Mouse (Mus musculus) forebrain, embryonic 12.5 days (tissue): ENCODE measurements at regions not wholly inside any gene's neighbourhood (a gene's known extent, or its start where the extent isn't known, plus 50 kb on each side); places are given as distances from the start of the nearest gene placed in this dataset.
A peak's percentile ranks its signal among the peaks of the same experiment; 100 is the strongest.

Source experiments
- ATAC-seq: fragments of 200-750 bp; cut with Nextera tagmentation; 2 replicates; pipeline ENCODE4 v1.8.0; 2017; ENCODE audit warnings: moderate TSS enrichment; ENCODE audit not compliant: low FRiP score
- H3K27ac ChIP-seq: fragments of 300-500 bp; sonication (generic); 2 replicates; pipeline ENCODE4 v1.5.1; 2016; ENCODE audit warnings: mild to moderate bottlenecking
- H3K27me3 ChIP-seq: fragments of 300-500 bp; sonication (generic); 2 replicates; pipeline ENCODE4 v1.6.1; 2016; ENCODE audit warnings: mild to moderate bottlenecking
- H3K36me3 ChIP-seq: fragments of 300-500 bp; sonication (generic); replicated peaks from 2 replicates; pipeline ENCODE4 v1.6.1; 2016; ENCODE audit warnings: mild to moderate bottlenecking
- H3K4me1 ChIP-seq: fragments of 300-500 bp; sonication (generic); 2 replicates; pipeline ENCODE4 v1.6.1; 2016
- H3K4me2 ChIP-seq: fragments of 300-500 bp; sonication (generic); 2 replicates; pipeline ENCODE4 v1.6.1; 2016; ENCODE audit warnings: mild to moderate bottlenecking, moderate library complexity
- H3K4me3 ChIP-seq: fragments of 300-500 bp; sonication (generic); replicated peaks from 2 replicates; pipeline ENCODE4 v1.5.1; 2016; ENCODE audit warnings: mild to moderate bottlenecking
- H3K9ac ChIP-seq: fragments of 300-500 bp; sonication (generic); 2 replicates; pipeline ENCODE4 v1.6.1; 2016; ENCODE audit warnings: mild to moderate bottlenecking
- H3K9me3 ChIP-seq: fragments of 300-500 bp; sonication (generic); 2 replicates; pipeline ENCODE4 v1.6.1; 2016
- WGBS: fragments of 180-500 bp; shearing (Covaris S2); methylation state at CpG from one replicate; pipeline ENCODE4 v1.1.7; 2016; 5-methylcytosine and 5-hydroxymethylcytosine counted together

DNA sequence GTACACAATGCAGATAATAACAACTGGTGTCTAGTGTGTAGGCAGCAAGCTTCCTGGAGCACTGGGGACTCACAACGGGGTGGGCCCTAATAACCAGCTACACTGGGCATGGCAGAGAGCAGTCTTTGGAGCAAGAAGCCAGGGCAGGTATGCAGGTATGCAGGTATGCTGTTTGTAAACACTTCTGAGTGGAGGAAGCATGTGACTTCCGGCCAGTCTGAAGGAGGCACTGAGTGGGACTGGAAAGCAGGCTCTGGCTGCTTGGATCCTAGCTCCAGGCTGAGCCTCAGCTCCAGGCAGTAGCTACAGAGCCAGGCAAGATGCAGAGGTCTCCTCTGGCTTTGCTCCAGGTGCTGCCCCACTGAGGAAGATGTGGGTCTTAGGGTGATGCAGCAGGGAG is 129.9 kb downstream of the 2410131K14Rik start:
- H3K4me2 ChIP-seq, result no peak overlapping the region
- WGBS, result 48% methylated on average over 2 of the region's 2 CpGs
- no peak overlapping the region for H3K27ac ChIP-seq
- no peak overlapping the region for H3K4me3 ChIP-seq
- H3K36me3 ChIP-seq, result no peaks in the 10 kb centered on the region
- H3K9me3 ChIP-seq, result no peaks in the 10 kb centered on the region
- peaks cover 56% of the 10 kb centered on the region for H3K27me3 ChIP-seq
- no peak for ATAC-seq
- peaks cover 24% of the 10 kb centered on the region for H3K4me1 ChIP-seq
- H3K9ac ChIP-seq, result no peak overlapping the region

DNA sequence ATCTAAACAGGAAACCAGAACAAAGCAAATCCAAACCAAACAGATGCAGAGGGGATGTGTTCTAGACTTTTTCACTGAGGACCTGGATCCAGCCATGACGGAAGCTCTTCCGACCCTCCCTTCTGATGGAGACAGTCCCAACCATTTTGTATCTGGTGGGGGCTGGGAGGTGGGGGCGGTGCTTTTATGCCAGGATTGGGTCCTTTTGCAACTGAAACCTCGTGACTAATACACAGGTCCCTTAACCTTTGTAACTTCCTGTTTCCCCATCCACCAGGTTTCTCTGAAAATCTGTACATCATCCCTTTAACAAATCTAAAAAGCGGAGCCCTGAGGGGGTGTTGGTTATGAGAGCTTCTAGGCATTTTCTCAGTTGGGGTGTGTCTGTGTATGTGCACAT is 130.9 kb downstream of the 2410131K14Rik start:
- H3K9me3 ChIP-seq, result no peaks in the 10 kb centered on the region
- no peaks in the 10 kb centered on the region for H3K36me3 ChIP-seq
- ATAC-seq, result no peak
- H3K27ac ChIP-seq, result no peak overlapping the region
- H3K27me3 ChIP-seq, result peaks cover 60% of the 10 kb centered on the region
- WGBS, result 76% methylated on average over 5 of the region's 5 CpGs
- H3K4me2 ChIP-seq, result no peak overlapping the region
- H3K4me1 ChIP-seq, result peaks cover 32% of the 10 kb centered on the region
- H3K4me3 ChIP-seq, result no peak overlapping the region
- H3K9ac ChIP-seq, result no peak overlapping the region

DNA sequence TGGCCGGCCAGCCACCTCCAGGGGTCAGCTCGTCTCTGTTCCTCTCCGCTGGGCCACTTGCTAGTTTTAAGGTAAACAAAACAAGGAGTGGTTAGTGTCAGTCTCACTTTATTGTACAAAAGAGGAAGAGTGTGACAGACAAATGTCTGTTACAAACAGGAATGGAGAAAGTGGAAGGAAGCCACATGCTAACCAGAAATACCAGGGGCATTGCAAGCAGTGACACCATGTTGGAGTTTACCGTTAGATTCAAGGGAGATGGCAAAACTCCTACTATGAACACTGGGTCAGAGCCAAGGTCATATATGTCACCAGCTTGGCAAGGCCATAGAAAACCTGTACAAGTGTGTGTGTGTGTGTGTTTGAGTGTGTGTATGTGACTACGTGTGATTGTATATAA is 131.5 kb downstream of the 2410131K14Rik start:
- Histone ChIP-seq H3K4me1 (peaks cover 36% of the 10 kb centered on the region), H3K9me3 (no peaks in the 10 kb centered on the region), H3K27me3 (peaks cover 60% of the 10 kb centered on the region)

DNA sequence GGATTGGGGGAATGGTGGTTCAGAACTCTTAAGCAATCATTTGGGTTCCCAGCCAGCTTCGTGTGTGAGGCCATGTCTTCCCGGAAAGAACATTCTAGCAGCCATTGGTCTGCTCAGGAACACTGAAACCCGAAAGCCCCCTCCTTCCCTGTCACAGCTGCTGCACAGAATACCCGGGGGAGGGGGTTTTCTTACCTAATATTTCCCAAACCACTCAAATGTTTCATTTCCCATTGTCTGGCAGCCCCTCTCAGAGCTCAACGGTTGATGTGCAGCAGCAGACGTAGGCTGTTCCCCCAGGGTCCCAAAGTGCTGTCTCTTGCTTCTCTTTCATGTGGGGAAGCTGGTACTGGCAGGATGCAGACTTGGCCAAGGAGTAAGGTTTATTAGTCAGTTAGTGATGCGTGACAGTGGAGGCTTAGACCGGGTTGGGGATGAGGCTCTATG is 132.4 kb downstream of the 2410131K14Rik start:
- H3K27me3 ChIP-seq, result peaks cover 61% of the 10 kb centered on the region
- H3K9me3 ChIP-seq, result no peaks in the 10 kb centered on the region
- H3K4me2 ChIP-seq, result no peak overlapping the region
- H3K27ac ChIP-seq, result no peak overlapping the region
- no peak overlapping the region for H3K4me3 ChIP-seq
- H3K36me3 ChIP-seq, result no peaks in the 10 kb centered on the region
- H3K9ac ChIP-seq, result no peak overlapping the region
- 64% methylated on average over 8 of the region's 8 CpGs for WGBS
- H3K4me1 ChIP-seq, result peaks cover 39% of the 10 kb centered on the region
- ATAC-seq, result no peak

More for the DNA sequence above, 131.5 kb downstream of the 2410131K14Rik start:
- no peak overlapping the region for H3K4me3 ChIP-seq
- no peak overlapping the region for H3K4me2 ChIP-seq
- no peak overlapping the region for H3K9ac ChIP-seq
- no peaks in the 10 kb centered on the region for H3K36me3 ChIP-seq
- no peak overlapping the region for H3K27ac ChIP-seq
- ATAC-seq, result no peak
- WGBS, result 72% methylated on average over 5 of the region's 5 CpGs

DNA sequence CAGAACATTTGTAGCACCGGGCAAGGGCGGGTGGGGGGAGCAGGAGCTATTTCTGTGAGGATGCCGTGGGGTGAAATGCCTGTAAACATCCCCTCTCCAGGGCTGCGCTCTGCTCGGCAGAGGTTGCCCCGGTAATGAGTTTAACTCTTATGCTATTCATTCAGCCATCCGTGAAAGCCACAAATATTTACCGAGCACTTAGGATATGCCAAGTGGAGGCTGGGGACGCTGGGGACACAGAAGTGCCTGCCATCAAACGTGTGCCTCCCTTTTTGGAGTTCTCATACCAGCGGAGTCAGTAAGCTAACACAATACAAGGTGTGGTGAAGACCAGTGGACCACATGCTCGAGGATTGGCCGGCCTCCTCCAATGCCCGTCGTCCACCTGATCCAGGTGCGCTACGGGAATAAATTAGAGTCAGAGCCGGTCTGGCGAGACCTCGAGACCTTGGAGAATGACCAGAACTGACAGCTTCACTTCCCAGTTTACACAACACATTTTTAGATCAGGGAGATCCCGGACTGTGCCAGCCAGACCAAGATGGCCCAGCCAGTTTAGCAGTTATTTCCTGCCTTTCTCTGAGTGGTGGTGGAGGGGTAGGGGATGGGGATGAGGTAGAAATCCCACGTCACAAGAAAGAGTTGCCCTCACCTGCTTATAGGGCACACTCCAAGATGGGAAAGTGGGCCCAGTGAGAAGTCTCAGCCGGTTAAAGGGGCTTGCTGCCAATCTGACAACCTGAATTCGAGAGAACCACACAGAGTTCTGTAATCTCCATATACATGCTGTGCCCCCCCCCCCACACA is 134.4 kb downstream of the 2410131K14Rik start:
- Histone ChIP-seq H3K27ac (no peak overlapping the region), H3K36me3 (no peaks in the 10 kb centered on the region), H3K4me1 (peaks cover 26% of the 10 kb centered on the region), H3K9ac (no peak overlapping the region), H3K27me3 (peaks cover 63% of the 10 kb centered on the region), H3K4me3 (no peak overlapping the region), H3K9me3 (no peaks in the 10 kb centered on the region), H3K4me2 (no peak overlapping the region)
- 36% methylated on average over 24 of the region's 24 CpGs for WGBS
- no peak for ATAC-seq

DNA sequence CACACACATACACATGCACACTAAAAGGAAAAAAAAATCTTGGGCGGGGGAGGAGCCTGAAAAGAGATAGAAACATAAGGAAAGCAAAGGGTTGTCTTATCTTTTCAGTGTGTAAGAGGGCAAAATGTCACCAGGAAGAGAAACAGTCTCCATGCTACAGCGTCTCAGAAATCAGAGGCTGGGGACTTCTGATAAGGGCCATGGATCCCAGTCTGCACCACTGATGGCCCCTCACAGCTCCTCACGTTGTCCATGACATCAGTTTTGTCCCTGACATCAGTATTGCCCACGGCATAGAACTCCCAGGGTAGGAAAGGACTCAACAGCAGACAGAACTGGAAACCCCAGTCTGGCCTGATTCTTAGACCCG is 135.0 kb downstream of the 2410131K14Rik start:
- Histone ChIP-seq H3K4me1 (peaks cover 25% of the 10 kb centered on the region), H3K4me2 (peak overlapping the region; percentile 83), H3K36me3 (no peaks in the 10 kb centered on the region), H3K27ac (peak overlapping the region; percentile 73; the same call in 1 of the 2 replicates), H3K9me3 (no peaks in the 10 kb centered on the region), H3K27me3 (peaks cover 57% of the 10 kb centered on the region), H3K4me3 (peak overlapping the region; percentile 45; the same call in 1 of the 2 replicates), H3K9ac (no peak overlapping the region)
- WGBS, result 23% methylated on average over 5 of the region's 5 CpGs
- peak; percentile 10; the same call in 1 of the 2 replicates for ATAC-seq

DNA sequence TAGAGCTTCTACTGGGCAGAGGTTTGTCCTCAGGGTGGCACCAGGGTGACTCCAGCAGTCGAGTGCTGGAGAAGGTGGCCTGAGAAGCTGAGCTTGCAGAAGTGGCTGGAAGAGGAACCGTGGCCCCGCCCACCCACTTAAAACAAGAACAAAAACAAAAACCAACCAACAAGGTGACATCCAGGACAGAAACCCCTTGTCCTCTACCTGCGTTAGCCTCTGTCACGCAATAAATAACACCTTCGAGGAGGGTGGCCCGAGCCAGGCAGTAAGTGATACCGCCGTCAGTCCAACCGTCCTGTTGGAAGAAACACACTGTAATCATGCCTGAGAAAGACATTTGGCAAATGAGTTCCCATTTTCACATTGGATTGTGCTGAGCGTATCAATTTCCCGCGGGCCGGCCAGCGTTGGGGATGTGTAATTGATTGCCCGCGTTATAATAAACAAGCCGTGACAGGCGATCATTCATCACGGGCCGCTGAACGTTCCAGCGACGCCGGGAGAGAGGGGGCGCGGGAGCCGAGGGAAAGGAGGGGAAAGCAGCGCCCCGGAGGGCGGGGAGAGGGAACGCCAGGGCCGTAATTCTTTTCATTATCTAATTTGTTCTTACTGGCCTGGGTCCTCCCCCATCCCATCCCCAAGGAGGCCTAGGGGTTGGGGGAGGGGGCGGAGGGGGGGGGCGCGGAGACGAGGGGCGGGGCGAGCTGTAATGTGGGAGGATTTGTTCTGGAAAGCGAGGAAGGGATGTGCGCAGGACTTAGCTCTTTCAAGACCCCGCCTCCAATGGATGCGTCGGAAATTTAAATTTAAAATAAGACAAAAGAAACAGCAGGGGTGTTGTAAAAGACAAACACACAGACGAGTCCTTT is 135.6 kb downstream of the 2410131K14Rik start:
- Histone ChIP-seq H3K27me3 (peaks cover 51% of the 10 kb centered on the region), H3K9ac (peak overlapping the region; percentile 55), H3K4me2 (peak overlapping the region; percentile 83), H3K4me1 (peaks cover 25% of the 10 kb centered on the region), H3K27ac (peak overlapping the region; percentile 73), H3K4me3 (peak overlapping the region; percentile 45), H3K36me3 (no peaks in the 10 kb centered on the region), H3K9me3 (no peaks in the 10 kb centered on the region)
- WGBS, result 1% methylated on average over 44 of the region's 45 CpGs
- ATAC-seq, result peak; percentile 75

DNA sequence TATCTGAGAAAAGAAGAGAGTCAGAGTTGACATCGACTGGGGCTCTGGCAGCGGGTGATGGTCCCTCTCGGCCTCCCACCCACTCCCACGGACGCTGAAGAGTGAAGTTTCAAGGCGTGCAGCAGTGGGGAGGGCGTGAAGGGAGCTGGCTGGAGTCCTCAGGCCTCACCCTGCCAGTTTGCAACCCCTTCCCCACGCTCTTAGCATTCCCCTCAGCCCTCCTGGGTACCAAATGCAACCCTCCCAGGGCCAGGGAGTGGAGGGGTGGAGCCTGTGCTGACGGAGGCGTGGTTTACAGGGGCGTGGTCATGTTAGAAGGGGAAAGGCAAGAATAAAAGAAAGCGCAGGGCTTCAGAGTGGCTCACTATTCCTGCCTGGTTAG is 136.3 kb downstream of the 2410131K14Rik start:
- Histone ChIP-seq H3K27ac (peak overlapping the region; percentile 73), H3K27me3 (peaks cover 47% of the 10 kb centered on the region), H3K36me3 (no peaks in the 10 kb centered on the region), H3K4me3 (peak overlapping the region; percentile 45), H3K9me3 (no peaks in the 10 kb centered on the region), H3K4me1 (peaks cover 25% of the 10 kb centered on the region), H3K9ac (peak overlapping the region; percentile 55), H3K4me2 (peak overlapping the region; percentile 83)
- WGBS, result under 1% methylated on average over 12 of the region's 12 CpGs
- ATAC-seq, result peak; percentile 74

DNA sequence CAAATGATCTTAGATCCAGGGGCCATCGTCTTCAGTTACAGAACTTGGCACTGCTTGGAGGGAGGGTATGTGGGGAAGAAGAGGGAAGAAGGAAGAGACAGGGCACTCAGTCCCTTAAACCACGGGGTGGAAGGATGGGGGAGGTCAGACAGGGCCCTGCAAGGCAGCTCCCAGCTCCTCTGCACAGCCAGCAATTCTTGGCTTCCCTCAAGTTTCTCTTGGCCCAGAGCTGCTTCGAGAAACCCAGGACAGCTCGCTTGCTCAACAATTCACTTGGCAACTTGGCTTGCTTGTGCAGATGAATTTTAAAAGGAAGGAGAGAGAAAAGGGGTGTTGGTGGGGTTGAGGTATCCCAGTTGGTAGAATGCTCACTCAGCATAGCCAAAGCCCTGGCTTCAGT is 141.1 kb downstream of the 2410131K14Rik start:
- H3K36me3 ChIP-seq, result no peaks in the 10 kb centered on the region
- peaks cover 20% of the 10 kb centered on the region for H3K27me3 ChIP-seq
- ATAC-seq, result no peak
- H3K9me3 ChIP-seq, result peaks cover 11% of the 10 kb centered on the region
- peaks cover 7% of the 10 kb centered on the region; the same call in 1 of the 2 replicates for H3K4me1 ChIP-seq
- no peak overlapping the region for H3K27ac ChIP-seq
- no peak overlapping the region for H3K9ac ChIP-seq
- H3K4me2 ChIP-seq, result no peak overlapping the region
- no peak overlapping the region for H3K4me3 ChIP-seq
- whole genome bisulfite sequencing, result 80% methylated on average over 4 of the region's 4 CpGs

DNA sequence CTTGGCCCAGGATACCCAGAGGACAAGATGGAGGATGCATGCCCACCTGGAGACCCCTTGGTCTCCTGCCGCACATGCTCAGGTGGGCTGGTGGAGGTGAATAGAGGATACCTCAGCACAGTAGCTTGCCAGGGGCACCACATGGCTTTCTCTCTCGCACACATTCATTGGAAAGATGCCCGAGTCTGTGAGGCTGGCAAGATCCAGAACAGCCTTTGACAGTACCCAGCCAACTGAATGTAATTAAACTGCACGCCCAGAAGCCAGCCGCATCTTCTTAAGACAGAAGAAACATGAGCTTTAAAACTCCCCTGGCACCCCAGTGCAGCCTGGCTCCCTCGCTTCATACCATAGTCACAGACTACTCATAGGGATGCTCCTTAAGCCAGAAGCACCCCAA is 143.4 kb downstream of the 2410131K14Rik start:
- no peak for ATAC-seq
- Histone ChIP-seq H3K9me3 (peaks cover 11% of the 10 kb centered on the region), H3K27me3 (peaks cover 13% of the 10 kb centered on the region; the same call in 1 of the 2 replicates), H3K4me3 (no peak overlapping the region), H3K9ac (no peak overlapping the region), H3K27ac (no peak overlapping the region), H3K4me2 (no peak overlapping the region), H3K4me1 (no peaks in the 10 kb centered on the region), H3K36me3 (no peaks in the 10 kb centered on the region)
- WGBS, result 84% methylated on average over 6 of the region's 6 CpGs

DNA sequence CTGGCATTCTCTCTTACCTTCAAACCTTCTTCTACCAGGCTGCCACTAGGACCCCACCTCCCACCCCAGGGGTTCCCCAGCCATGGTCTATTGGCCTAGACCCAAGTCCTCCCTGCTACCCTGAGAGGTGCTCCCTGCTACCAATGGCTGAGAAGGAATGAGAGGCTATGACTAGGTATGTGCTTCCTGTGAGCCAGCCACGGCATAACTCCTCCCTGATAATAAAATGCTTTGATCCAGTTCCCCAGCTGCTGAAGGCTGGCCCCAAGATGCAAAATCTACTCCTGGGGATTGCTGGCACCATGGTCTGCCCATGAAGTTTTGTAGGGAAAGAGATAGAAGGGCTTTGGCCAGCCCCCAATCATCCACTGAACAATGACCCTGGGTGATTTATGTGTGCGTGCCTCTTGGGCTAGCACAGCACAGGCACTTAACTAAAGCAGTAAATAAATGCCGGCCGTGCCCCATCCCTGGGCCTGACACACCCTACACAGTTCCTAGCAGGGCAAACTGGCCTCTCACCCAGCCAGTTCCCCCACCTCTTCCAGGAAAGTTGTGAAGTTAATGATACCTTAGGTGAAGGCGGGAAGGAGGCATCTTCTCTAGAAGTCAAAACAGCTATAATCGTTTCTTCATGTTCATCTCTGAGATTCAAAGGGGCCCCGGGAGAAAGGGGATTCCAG is 145.8 kb downstream of the 2410131K14Rik start:
- Histone ChIP-seq H3K4me3 (no peak overlapping the region), H3K36me3 (no peaks in the 10 kb centered on the region), H3K4me1 (peaks cover under 1% of the 10 kb centered on the region), H3K9ac (no peak overlapping the region), H3K4me2 (no peak overlapping the region), H3K27ac (no peak overlapping the region), H3K27me3 (peaks cover 15% of the 10 kb centered on the region; the same call in 1 of the 2 replicates), H3K9me3 (peaks cover 11% of the 10 kb centered on the region)
- no peak for ATAC-seq
- WGBS, result 90% methylated on average over 7 of the region's 7 CpGs

DNA sequence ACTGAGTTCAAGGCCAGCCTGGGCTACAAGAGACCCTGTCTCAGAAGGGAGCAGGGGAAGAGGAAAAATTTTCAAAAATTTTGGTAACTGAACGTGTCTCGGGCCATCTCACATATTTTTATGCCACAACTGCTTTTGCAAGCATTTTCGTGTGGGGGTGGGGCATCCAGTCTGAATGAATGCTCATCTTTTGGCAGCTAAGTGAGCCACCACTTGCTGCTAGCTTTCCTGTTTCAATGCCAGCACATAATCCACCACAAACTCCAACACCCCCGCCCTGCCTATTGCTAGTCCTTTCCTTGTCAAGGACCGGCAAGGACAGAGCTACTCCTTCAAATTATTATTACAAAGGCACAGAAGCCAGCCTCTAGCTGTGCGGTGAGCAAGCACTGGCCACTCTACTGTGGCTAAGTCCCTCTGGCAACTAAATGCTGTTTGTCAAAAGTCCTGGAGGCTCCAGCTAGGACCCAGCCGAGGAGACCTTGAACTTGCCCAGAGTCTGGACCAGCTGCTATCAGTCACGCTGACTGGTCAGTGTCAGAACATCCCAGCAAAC is 148.0 kb downstream of the 2410131K14Rik start:
- Histone ChIP-seq H3K9me3 (peaks cover 11% of the 10 kb centered on the region), H3K4me1 (peaks cover 7% of the 10 kb centered on the region), H3K27ac (no peak overlapping the region), H3K4me3 (no peak overlapping the region), H3K4me2 (no peak overlapping the region), H3K36me3 (no peaks in the 10 kb centered on the region), H3K9ac (no peak overlapping the region), H3K27me3 (peaks cover 16% of the 10 kb centered on the region; the same call in 1 of the 2 replicates)
- ATAC-seq, result no peak
- WGBS, result 87% methylated on average over 8 of the region's 8 CpGs
